Mouse (Mus musculus) frontal cortex, postnatal 36 days (tissue): ENCODE measurements around the gene Nelfb.

Experiments
- DNase-seq, 2 experiments: peaks; one replicate each; pipeline ENCODE4 v3.0.0; 2022; ENCODE audit warnings: low spot score in 2 of 2

Nelfb gene

GRCm38 (mm10) chr2:25175690-25176078, 35.6 kb downstream of the Nelfb start:
- DNase-seq, result no peak

GRCm38 (mm10) chr2:25174866-25175689, 36.2 kb downstream of the Nelfb start:
- no peak for DNase-seq

- no peak for DNase-seq
Measured at GRCm38 (mm10) chr2:25173821-25174220, 37.5 kb downstream of the Nelfb start.

- no peak for DNase-seq
Measured at GRCm38 (mm10) chr2:25172629-25173028, 38.7 kb downstream of the Nelfb start.

GRCm38 (mm10) chr2:25171769-25172153, 39.5 kb downstream of the Nelfb start:
- DNase-seq, result no peak

- DNase-seq, result no peak
Measured at GRCm38 (mm10) chr2:25171101-25171768, 40.1 kb downstream of the Nelfb start.

- DNase-seq, result no peak
Measured at GRCm38 (mm10) chr2:25170326-25171100, 40.8 kb downstream of the Nelfb start.

GRCm38 (mm10) chr2:25169778-25170177, 41.5 kb downstream of the Nelfb start:
- no peak for DNase-seq

- DNase-seq, result no peak
Measured at GRCm38 (mm10) chr2:25168665-25168978, 42.7 kb downstream of the Nelfb start.

GRCm38 (mm10) chr2:25167919-25168664, 43.2 kb downstream of the Nelfb start:
- DNase-seq, result no peak

GRCm38 (mm10) chr2:25167481-25167880, 43.8 kb downstream of the Nelfb start:
- no peak for DNase-seq

- DNase-seq, result peak in 1 of 2 experiments; percentile 42
Measured at GRCm38 (mm10) chr2:25157655-25158054, 53.6 kb downstream of the Nelfb start.

- no peak for DNase-seq
Measured at GRCm38 (mm10) chr2:25156990-25157389, 54.3 kb downstream of the Nelfb start.

- DNase-seq, result no peak
Measured at GRCm38 (mm10) chr2:25156177-25156576, 55.1 kb downstream of the Nelfb start.

- no peak for DNase-seq
Measured at GRCm38 (mm10) chr2:25151280-25151956, 59.9 kb downstream of the Nelfb start.
